Mouse (Mus musculus) spleen, adult 18-20 months (tissue): ENCODE measurements around the gene Mcu.

Source experiments
- DNase-seq, 2 experiments: peaks; one replicate each; pipeline ENCODE4 v3.0.0; 2022; ENCODE audit warnings: mixed read lengths in 2 of 2

Gene Mcu

DNA sequence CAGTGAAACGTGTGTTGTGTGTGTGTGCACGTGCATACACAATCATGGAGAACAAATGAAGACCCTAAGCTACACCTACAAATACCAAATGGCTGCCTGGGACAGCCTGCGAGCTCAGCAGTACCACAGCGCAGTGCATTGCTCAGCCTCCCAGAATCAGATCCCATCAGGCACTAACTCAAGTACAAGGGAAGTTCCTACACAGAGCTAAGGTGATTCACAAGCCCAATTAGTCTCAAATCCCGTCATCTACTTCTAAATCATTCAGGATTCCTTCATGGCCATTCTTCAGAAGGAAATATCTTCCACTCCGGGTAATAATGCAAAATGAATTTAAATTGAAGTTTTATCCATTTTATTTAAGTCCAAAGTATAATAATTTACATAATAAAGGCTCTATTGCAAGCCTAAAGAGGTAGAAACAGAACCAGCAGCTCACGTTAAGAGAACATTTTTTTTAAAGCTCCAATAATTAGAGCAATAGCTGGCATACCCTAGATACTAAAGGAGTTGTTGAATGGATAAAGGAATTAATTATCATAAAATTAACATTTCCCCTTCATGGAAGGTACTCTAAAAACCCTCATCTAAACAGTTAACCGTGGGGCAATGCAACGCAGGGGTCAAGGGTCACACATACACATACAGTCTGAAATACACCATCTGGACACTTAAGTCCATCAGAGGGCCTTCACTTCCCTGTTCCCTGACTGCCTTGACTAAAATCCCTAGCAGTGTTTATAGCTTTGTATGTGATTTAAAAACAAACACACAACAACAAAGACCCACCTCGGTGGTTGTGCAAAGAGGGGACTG, 47.6 kb downstream of the Mcu start:
- DNase-seq, result no peak

GRCm38 (mm10) chr10:59566968-59567367, 49.5 kb downstream of the Mcu start:
- DNase-seq, result no peak

DNA sequence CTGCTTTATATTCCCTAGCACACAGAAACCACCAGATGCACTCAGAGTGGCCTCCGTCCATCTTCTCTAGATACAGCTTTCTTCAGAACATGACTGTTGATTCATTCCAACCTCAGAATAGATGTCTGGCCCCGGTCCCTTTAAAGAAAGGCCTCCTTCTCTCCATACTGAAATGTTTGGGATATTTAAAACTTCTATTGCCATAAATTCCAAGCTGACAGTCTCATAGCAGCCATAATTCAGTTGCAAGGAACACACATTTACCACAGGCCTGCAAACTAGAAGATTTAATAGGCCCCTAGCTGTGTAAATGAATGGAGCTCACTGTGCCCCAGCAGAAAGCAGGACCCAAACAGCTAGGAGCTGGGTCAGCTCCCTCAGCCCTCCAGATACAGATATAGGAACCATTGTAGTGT, 50.5 kb downstream of the Mcu start:
- no peak for DNase-seq

GRCm38 (mm10) chr10:59564551-59564950, 51.9 kb downstream of the Mcu start:
- DNase-seq, result no peak

DNA sequence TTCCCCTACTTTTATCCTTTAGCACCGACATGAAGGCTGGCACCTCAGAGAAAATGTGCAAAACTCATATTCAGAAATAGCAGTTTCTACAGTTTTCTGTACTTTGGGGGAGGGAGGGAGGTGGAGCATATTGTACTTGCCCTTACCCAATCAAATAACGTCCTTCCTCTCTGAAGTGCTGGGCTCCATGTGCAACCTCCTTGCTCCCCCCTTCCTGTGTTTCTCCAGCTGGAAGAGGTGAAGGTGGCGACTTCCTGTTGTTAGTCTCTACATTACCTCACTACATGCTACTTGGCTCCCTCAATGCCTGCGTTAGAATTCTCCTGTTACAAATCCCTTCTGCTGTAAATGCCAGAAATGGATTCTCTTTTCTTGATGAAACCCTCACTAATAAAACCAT, 54.0 kb downstream of the Mcu start:
- DNase-seq, result no peak

GRCm38 (mm10) chr10:59560126-59560525, 56.4 kb downstream of the Mcu start:
- DNase-seq, result no peak

DNA sequence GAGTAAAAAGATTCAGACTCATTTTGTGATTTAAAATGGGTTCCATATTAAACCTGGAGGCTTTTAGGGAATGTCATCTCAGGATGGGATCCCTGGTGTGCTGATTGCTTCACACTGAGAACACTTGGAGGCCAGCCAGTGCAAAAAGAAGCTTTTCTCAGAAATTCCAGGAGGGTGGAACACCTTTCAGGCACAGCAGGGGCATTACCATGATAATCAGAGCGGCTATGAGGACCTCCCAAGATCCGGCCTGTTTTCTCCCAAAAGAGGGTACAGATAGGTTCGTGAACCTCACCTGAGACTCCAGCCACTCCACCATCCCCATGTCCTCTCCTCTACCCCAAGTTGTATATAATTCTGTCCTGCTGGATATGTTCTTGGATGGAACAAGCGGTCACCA, 57.9 kb downstream of the Mcu start:
- no peak for DNase-seq

DNA sequence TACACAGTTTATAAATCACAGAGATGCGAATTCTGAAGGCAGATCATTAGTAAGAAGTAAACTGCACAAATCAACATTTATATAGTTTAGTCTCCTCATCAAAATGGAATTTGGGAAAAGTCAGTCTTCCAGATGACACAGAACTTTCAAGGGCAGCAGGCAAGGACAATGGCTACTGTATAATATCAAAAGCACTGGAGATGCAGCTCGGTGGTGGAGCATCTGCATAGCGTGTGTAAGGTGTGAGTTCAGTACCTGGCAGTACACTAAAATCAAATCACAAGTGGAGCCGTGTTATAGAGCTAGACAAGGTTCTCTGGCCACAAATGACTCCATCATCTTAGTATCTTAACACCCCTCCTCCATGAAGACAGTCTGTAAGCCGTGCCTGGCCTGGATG, 58.3 kb downstream of the Mcu start:
- no peak for DNase-seq

DNA sequence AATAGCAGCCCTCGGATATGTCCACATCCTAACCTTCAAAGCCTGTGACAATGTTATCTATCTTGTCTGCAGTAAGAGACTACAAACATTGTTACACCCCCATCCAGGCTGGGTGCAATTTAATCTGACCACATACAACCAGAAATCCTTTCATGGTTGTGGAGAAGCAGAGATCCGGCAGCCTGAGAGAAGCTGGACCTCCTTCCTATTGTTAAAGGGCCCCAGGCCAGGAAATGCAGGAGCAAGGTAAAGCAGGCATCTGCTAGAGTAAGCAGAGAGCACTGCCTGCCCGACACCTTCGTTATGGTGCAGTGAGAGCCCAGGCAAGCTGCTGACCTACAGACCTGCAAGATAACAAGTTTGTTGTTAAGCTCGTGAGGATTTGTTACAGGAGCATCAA, 60.0 kb downstream of the Mcu start:
- DNase-seq, result no peak

- DNase-seq, result no peak
Measured at GRCm38 (mm10) chr10:59554243-59554642, 62.2 kb downstream of the Mcu start.

DNA sequence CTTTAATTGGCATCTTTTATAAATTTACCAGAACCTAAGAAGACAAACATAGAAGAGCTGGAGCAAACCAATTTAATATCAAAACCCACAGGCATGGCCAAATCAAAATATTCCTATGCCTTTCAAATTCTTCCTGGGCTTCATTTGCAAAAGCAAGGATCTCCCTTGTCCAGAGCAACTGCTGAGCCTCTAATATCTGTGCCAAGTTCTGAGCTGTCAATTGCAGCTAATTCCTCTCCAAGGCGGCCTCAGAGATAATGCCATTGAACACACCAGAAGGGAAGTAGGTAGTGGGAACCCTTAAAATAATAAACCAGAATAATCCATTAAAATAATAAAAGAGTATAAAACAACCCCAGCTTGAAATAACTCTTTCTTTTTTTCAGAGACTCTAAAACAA, 64.0 kb downstream of the Mcu start:
- no peak for DNase-seq

- DNase-seq, result no peak
Measured at GRCm38 (mm10) chr10:59548768-59549333, 67.6 kb downstream of the Mcu start.

GRCm38 (mm10) chr10:59548211-59548610, 68.3 kb downstream of the Mcu start:
- no peak for DNase-seq

DNA sequence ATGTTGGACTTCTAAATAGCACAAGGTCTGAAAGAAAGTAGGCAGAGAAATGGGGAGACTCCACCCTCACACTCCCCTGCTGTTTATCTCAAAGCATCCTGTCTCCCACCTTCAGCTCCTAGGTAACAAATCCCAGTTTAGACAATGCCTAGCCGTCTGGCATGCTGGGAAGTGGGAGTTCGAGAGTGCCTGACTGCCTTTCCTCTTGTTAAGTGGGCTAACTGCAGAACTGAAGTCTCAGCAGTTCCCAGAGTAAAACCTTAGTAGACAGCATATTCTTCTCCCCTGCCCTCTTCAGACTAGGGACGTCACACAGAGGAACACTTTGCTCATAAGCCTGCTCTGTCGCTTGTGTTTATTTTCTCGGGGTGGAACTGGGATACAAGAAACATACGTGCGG, 69.1 kb downstream of the Mcu start:
- DNase-seq, result no peak

GRCm38 (mm10) chr10:59545169-59545568, 71.3 kb downstream of the Mcu start:
- no peak for DNase-seq

- no peak for DNase-seq
Measured at GRCm38 (mm10) chr10:59543351-59543750, 73.1 kb downstream of the Mcu start.

DNA sequence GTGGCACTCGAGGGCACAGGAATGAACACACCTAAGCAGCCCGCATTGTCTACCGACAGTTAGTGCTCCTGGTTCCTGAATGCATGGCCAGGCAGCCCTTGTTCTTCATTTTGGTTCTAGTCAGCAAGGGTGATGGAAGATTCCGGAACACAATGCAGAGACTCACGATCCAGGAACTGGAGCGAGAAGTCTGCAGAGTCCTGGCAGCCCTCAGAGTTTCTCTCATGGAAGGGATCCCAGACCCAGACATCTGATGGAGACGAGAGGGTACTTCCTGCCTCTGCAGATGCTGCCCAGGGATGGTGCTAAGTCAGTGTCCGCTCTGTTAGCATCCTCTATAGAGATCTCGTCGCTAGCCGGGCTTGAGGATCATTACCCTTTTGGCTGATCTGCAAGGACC, 75.0 kb downstream of the Mcu start:
- DNase-seq, result no peak

DNA sequence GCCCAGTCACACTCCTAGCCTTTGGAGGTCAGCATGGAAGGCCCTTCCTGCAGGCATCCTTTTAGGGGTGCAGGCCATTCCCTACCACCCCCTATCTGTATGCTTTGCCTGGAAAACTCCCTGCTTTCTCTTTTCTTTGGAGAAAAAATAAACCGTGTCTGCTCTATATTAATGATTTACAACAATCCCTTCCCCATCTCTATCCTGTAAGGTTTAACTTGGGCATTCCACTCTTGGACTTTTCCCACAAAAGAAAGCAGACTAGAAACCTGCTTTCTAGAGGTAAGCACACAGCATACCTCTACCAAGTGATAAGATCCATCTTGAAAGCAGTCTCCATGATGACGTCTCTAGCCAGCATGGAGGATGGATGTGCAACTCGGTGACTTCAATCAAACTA, 75.9 kb downstream of the Mcu start:
- DNase-seq, result no peak

- no peak for DNase-seq
Measured at GRCm38 (mm10) chr10:59540081-59540480, 76.4 kb downstream of the Mcu start.

DNA sequence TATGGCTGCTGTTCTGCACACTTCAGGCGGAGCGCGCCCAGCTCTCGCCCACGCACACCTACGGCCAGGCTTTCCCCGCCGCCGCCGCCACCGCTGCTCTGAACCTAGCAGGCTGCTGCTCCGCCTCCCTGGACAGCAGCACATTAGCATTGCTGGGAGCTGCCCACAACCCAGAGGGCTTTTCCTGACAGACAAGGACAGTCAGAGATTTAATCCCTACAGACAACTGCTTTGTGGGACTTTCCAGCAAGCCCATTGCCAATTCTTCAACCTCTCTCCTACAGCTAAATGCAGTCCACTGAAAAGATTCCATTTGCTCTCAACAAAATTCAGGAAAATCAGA, 77.0 kb downstream of the Mcu start:
- peak in 1 of 2 experiments; percentile 27 for DNase-seq

DNA sequence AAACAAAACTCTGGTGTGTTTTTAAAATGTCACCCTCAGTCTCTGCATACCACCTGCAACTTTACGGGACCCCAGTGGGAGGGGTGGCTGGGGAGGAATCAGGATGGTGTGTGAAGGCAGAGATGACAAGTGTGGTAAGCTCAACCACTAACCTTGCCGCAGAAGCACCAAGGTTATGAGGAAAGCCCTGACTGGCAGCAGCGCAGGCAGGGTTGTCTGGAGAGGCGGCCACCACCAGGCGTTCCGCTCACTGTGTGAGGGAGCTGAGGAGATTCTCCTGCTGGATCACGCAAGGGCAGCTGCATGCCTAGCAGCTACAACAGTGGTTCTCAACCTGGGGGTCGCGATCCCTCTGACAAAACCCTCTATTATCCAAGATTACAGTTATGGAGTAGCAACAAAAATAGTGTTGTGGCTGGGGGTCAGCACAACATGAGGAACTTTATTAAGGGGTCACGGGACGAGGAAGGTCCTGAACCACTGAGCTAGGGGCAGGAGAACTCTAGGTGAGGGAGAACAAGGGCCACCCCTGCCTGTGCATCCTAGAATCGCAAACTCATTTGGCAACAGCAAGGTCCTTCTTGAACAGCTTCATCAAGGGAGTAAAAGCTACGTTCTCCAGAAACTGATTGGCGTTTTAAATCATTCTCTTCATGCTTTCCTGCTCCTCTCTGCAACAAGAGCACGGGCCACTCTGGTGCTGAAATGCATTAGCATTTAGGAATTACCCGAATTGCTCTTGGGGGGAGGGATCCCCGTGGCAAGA, 77.5 kb downstream of the Mcu start:
- no peak for DNase-seq

GRCm38 (mm10) chr10:59538063-59538462, 78.4 kb downstream of the Mcu start:
- no peak for DNase-seq

- DNase-seq, result no peak
Measured at GRCm38 (mm10) chr10:59537579-59537978, 78.9 kb downstream of the Mcu start.

DNA sequence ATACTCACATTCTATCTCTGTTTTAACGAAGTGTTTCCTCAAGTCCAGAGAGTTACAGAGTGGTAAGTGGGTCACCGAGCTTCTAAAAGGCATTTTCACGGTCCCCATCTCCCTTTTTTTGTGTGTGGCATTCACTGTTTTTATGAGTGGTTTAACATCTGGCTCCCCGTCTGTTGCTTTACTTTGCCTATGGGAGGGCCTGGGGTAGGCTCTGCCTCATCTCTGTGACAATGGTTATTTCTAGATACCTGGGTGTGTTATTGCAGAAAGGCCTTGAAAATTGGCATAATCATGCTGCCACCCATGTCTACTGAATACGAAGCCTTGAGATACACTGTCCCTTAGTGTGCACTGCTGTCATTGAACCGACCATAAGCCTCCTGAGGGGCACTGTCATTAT, 84.2 kb downstream of the Mcu start:
- no peak for DNase-seq
